Mouse (Mus musculus) heart, embryonic 15.5 days (tissue): ENCODE measurements at regions not wholly inside any gene's neighbourhood (a gene's known extent, or its start where the extent isn't known, plus 50 kb on each side); places are given as distances from the start of the nearest gene placed in this dataset.

Experiments
- ATAC-seq: fragments of 200-750 bp; cut with Nextera tagmentation; replicated peaks from 2 replicates; pipeline ENCODE4 v1.8.0; 2017; ENCODE audit warnings: low read depth, moderate TSS enrichment; ENCODE audit not compliant: insufficient number of reproducible peaks, insufficient read depth, low FRiP score
- H3K27ac ChIP-seq: fragments of 300-500 bp; sonication (generic); 2 replicates; pipeline ENCODE4 v1.5.1; 2015; ENCODE audit warnings: mild to moderate bottlenecking, inconsistent platforms
- H3K27me3 ChIP-seq: fragments of 300-500 bp; sonication (generic); 2 replicates; pipeline ENCODE4 v1.6.1; 2015; ENCODE audit warnings: inconsistent platforms
- H3K36me3 ChIP-seq: fragments of 300-500 bp; sonication (generic); 2 replicates; pipeline ENCODE4 v1.6.1; 2015; ENCODE audit warnings: mild to moderate bottlenecking, inconsistent platforms
- H3K4me1 ChIP-seq: fragments of 300-500 bp; sonication (generic); replicated peaks from 2 replicates; pipeline ENCODE4 v1.6.1; 2015; ENCODE audit warnings: inconsistent platforms
- H3K4me2 ChIP-seq: fragments of 300-500 bp; sonication (generic); 2 replicates; pipeline ENCODE4 v1.6.1; 2015; ENCODE audit warnings: inconsistent platforms, mild to moderate bottlenecking, moderate library complexity
- H3K4me3 ChIP-seq: fragments of 300-500 bp; sonication (generic); 2 replicates; pipeline ENCODE4 v1.5.1; 2015; ENCODE audit warnings: mild to moderate bottlenecking, inconsistent platforms
- H3K9ac ChIP-seq: fragments of 300-500 bp; sonication (generic); 2 replicates; pipeline ENCODE4 v1.6.1; 2015; ENCODE audit warnings: mild to moderate bottlenecking, inconsistent platforms
- H3K9me3 ChIP-seq: fragments of 300-500 bp; sonication (generic); replicated peaks from 2 replicates; pipeline ENCODE4 v1.6.1; 2016; ENCODE audit warnings: inconsistent platforms
- WGBS: fragments of 180-500 bp; shearing (Covaris S2); methylation state at CpG from one replicate; pipeline ENCODE4 v1.1.7; 2015; ENCODE audit warnings: mixed read lengths; 5-methylcytosine and 5-hydroxymethylcytosine counted together

DNA sequence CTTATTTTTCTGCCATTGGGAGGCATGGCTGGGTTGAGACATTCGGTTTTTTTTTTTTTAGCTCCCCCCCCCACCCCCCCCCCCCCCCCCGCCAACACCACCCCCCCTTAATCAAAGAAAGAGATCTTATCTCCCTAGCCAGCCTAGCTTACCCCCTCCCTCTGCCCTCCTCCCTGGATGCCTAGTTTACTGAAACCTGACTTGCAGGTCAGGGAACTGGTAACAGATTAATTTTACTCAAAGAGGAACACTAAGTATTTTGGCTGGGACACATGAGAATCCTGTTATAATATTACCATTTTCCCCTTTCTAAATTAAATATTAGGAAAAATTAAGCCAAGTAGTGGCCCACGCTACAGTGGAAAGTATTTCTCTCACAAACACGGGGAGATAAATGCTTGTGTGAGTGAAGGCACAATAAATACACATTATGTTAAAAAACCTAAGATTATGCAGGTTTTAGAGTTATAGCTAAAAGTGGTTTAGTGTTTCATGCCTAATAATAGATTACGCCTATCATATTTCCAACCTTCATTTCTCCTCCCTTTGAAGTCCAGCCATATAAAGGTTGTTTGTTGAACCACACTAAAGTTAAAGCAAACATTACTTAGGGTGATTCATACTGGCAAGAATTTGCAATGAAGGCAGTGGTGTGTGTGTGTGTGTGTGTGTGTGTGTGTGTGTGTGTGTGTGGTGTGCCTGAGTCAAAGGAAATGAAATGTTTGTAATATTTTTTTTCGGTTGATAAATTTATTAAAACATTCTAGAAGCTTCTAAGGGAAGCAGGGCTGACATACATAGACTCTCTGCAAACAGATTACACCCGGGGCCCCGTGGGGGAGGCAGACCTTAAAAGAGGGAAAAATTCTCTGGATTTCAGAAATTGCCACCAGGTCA, 76.0 kb upstream of the Arid5b start:
- no peak overlapping the region for H3K4me2 ChIP-seq
- no peak for ATAC-seq

DNA sequence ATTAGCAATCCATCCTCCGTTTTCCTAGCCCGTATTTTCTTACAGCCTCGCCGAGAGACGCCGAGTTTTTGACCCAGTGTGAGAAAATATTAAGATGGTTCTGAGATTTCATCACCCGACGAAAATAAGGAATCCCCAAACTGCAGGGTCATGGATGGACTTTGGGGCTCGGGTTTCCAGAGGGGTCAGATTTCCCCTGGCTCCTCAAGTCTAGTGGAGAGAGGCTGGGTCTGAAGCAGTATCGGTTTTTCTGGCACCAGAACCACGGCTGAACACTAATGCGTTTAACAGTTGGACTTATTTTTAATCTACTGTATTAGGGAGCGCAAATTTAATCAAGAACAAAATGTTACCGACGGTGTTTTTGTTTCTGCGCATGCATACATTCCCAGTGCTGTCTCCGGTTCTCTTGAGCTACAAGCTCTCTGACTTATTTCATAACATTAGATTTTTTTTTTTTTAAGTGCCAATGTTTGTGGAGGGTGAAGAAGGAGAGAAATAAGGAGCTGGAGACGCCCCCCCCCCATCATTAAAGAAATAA, 75.2 kb upstream of the Arid5b start:
- Histone ChIP-seq H3K4me3 (peak overlapping the region; percentile 14; the same call in 1 of the 2 replicates), H3K4me2 (peak overlapping the region; percentile 25; the same call in 1 of the 2 replicates), H3K9ac (no peak overlapping the region), H3K36me3 (no peaks in the 10 kb centered on the region), H3K9me3 (no peaks in the 10 kb centered on the region), H3K27ac (peak overlapping the region; percentile 56), H3K4me1 (peaks cover 8% of the 10 kb centered on the region; the same call in 1 of the 2 replicates), H3K27me3 (no peaks in the 10 kb centered on the region)
- WGBS = 60% methylated on average over 18 of the region's 18 CpGs
- ATAC-seq = no peak

More for the DNA sequence above, 76.0 kb upstream of the Arid5b start:
- peaks cover 8% of the 10 kb centered on the region; the same call in 1 of the 2 replicates for H3K4me1 ChIP-seq
- WGBS = 31% methylated on average over 8 of the region's 8 CpGs
- no peaks in the 10 kb centered on the region for H3K36me3 ChIP-seq
- H3K9me3 ChIP-seq = no peaks in the 10 kb centered on the region
- no peak overlapping the region for H3K9ac ChIP-seq
- no peaks in the 10 kb centered on the region for H3K27me3 ChIP-seq
- no peak overlapping the region for H3K4me3 ChIP-seq
- peak overlapping the region; percentile 57; the same call in 1 of the 2 replicates for H3K27ac ChIP-seq

DNA sequence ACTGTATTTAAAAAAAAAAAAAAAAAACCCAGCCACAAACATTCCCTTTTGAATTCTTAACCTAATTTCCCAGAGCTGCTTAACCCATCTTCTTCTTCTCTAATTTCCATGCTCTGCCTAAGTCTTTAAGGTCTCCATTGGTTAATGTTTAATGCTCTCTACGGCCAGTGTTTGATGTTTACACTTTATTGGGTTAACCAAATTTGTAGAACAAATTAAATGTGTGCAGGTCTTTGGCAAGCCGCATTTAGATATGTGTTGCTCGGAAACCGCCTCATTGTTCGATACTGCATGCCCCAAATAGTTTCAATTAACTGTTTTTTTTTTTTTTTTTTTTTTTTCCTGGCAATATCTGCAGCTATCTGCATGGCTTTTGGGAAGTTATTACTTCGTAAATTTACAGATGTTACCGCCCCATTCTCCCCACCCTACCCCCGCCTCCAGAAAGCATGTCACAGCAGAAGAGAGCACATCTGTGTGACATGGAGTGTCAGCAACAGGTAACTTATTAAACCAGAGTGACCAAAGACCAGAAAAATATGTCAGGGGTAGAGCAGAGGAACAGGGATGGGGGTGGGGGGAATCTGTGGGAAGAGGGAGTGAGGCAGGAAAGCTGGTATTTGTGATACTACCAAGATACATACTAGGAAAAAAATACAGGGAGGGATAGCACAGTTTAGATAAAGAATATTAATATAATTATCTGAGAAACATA, 73.5 kb upstream of the Arid5b start:
- H3K4me2 ChIP-seq = no peak overlapping the region
- no peak for ATAC-seq
- peaks cover 12% of the 10 kb centered on the region for H3K4me1 ChIP-seq
- H3K9me3 ChIP-seq = no peaks in the 10 kb centered on the region
- H3K9ac ChIP-seq = no peak overlapping the region
- no peak overlapping the region for H3K4me3 ChIP-seq
- WGBS = 77% methylated on average over 8 of the region's 8 CpGs
- H3K36me3 ChIP-seq = no peaks in the 10 kb centered on the region
- no peak overlapping the region for H3K27ac ChIP-seq
- H3K27me3 ChIP-seq = no peaks in the 10 kb centered on the region

DNA sequence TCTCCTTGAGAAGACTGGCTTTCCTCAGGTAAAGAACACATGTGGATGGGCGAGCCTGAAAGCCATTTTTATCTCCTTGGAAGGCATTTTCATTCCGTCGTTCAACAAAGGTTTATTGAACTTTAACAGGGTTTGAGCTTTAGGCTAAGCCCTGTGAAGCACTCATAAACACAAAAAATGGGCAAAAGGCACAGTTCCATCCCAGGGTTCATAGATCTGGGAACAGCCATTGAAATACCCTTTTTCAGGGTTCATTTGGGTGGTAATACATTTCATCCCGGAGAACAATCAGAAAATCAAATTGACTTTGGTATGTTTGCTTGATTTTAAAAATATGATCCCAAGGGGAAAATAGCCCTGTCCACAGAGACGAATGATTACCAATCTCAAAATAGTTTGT, 72.9 kb upstream of the Arid5b start:
- Histone ChIP-seq H3K4me2 (no peak overlapping the region), H3K9ac (no peak overlapping the region), H3K4me1 (peaks cover 14% of the 10 kb centered on the region), H3K27me3 (no peaks in the 10 kb centered on the region), H3K4me3 (no peak overlapping the region), H3K9me3 (no peaks in the 10 kb centered on the region), H3K36me3 (no peaks in the 10 kb centered on the region), H3K27ac (no peak overlapping the region)
- 82% methylated on average over 5 of the region's 5 CpGs for WGBS
- ATAC-seq = no peak

DNA sequence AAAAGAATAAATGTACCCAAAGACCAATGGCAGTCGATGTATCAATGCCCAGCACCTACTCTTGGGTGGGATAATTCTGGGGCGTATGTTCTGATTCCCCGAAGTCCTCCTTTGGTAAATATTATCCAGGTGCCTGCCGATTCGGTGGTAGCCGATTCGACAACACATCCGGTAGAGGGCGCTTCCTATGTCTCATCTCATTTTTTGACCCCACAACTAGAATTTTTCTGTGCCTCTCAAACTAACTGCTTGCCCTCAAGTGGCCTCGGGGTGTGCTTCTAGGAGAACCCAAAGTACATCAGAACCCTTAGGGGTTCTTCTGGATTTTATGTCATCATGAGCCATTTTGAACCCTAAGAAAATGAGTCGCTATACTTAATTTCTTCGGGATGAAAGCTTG, 72.3 kb upstream of the Arid5b start:
- 83% methylated on average over 12 of the region's 12 CpGs for WGBS
- Histone ChIP-seq H3K4me2 (no peak overlapping the region), H3K9ac (no peak overlapping the region), H3K27ac (no peak overlapping the region), H3K36me3 (no peaks in the 10 kb centered on the region), H3K4me3 (no peak overlapping the region), H3K27me3 (no peaks in the 10 kb centered on the region), H3K9me3 (no peaks in the 10 kb centered on the region), H3K4me1 (peaks cover 19% of the 10 kb centered on the region)
- ATAC-seq = no peak

DNA sequence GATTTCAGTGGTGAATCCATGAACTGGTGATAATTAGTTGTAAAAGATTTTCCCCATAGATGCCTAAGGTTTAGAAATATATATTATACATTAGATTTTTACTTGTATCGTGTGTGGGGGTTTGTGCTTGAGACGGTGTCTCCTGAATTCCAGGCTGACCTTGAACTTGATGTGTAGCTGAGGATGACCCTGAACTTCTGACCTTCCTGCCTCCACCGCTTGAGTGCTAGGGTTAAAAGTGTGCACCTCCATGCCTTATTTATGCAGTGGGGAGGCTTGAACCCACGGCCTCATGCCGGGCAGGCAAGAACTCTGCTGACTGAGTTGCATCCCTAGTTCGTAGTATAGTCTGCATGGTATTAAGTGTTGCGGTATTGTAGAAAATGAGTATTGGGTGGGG, 69.3 kb upstream of the Arid5b start:
- Histone ChIP-seq H3K4me3 (no peak overlapping the region), H3K9me3 (no peaks in the 10 kb centered on the region), H3K4me2 (no peak overlapping the region), H3K27ac (no peak overlapping the region), H3K27me3 (no peaks in the 10 kb centered on the region), H3K9ac (no peak overlapping the region), H3K36me3 (no peaks in the 10 kb centered on the region), H3K4me1 (peaks cover 11% of the 10 kb centered on the region)
- ATAC-seq = no peak
- WGBS = 86% methylated on average over 7 of the region's 7 CpGs

DNA sequence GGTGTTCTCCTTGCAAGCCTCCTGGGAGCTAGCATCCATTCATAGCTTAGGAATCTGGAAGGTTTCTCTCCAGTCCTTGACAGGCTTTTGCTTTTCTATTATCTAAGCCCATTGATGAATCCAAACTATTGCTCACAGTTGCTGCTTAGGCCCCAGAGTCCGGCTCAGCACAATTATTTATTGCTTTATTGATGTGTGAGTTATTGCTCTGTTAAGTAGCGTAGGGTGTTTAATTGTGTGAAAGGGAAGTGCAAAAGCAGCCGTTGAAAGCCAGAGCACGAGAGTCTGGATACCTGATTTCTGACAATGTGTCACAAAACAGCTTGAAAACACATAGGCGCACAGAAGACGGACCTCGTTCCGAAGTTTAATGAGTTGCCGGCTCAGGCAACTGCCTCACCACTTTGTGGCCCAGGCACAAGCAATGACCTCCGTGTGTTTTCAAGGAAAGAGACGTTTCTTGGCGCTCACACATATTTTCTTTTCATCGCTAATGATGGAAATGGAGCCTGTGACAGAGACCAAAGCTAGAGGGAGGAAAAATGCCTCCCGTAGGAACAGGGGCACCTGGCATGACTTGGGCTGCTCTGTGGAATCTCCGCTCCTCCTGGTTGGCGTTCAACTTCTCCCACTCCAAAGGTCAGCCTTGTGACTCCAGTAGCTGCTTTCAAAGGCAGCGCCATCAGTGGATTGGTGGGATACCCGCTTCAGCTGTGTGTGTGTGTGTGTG, 66.6 kb upstream of the Arid5b start:
- Histone ChIP-seq H3K9ac (no peak overlapping the region), H3K27ac (no peak overlapping the region), H3K36me3 (no peaks in the 10 kb centered on the region), H3K4me1 (peaks cover 11% of the 10 kb centered on the region), H3K4me3 (no peak overlapping the region), H3K27me3 (no peaks in the 10 kb centered on the region), H3K4me2 (no peak overlapping the region), H3K9me3 (0 out of 2 replicates have a peak, but pooled peaks cover 5% of the 10 kb centered on the region)
- ATAC-seq = no peak
- 79% methylated on average over 18 of the region's 18 CpGs for WGBS

DNA sequence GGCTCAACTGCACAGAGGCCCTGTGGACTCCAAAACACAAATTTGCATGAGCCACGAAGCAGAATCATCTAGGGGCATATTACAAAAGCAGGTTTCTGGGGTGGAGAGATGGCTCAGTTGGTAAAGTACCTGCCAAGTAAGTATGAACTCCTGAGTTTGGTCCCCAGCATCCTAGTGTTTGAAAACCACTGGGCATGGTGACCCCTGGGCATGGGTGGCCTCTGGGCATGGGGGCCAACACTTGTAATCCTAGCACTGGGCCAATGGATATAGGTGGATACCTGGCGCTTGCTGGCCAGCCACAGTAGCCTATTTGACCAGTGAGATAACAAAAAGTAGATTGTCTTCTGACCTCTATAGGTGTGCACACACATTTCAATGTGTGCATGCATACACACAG, 65.7 kb upstream of the Arid5b start:
- no peaks in the 10 kb centered on the region for H3K36me3 ChIP-seq
- H3K27me3 ChIP-seq = no peaks in the 10 kb centered on the region
- no peak overlapping the region for H3K4me2 ChIP-seq
- H3K4me3 ChIP-seq = no peak overlapping the region
- 86% methylated on average over 2 of the region's 2 CpGs for WGBS
- H3K9ac ChIP-seq = no peak overlapping the region
- ATAC-seq = no peak
- no peak overlapping the region for H3K27ac ChIP-seq
- H3K9me3 ChIP-seq = 0 out of 2 replicates have a peak, but pooled peaks cover 5% of the 10 kb centered on the region
- peaks cover 11% of the 10 kb centered on the region for H3K4me1 ChIP-seq

DNA sequence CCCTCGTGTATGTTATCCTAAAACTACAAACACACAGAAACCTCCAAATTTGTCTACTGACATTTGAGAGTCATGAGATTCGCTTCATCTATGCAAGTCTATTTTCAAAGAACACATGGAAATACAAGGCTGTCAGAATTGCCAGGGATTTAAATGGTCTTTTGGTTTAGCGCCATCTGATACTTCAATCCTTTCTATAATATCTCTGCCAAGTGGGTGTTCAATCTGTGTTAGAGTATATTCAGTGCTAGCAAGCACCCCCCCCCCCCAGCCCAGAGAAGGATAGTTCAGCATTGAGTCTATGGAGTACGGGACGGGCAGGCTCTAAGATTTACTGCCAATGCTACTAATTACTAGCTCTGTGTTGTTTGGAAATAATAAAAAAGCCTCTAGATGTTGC, 55.5 kb upstream of the Arid5b start:
- H3K36me3 ChIP-seq = no peaks in the 10 kb centered on the region
- no peak overlapping the region for H3K4me2 ChIP-seq
- H3K27ac ChIP-seq = no peak overlapping the region
- no peak overlapping the region for H3K9ac ChIP-seq
- 80% methylated on average over 5 of the region's 5 CpGs for WGBS
- H3K4me3 ChIP-seq = no peak overlapping the region
- no peaks in the 10 kb centered on the region for H3K27me3 ChIP-seq
- no peaks in the 10 kb centered on the region for H3K9me3 ChIP-seq
- ATAC-seq = no peak
- H3K4me1 ChIP-seq = no peaks in the 10 kb centered on the region
